Mouse (Mus musculus) cortical plate, adult 2 months (tissue): ENCODE data around the gene Cfc1.

Experiments
- CTCF ChIP-seq: fragments of 200-500 bp; IDR thresholded peaks from 2 replicates; pipeline ENCODE4 v1.5.1; 2011; ENCODE audit warnings: mild to moderate bottlenecking, control low read depth, low read length; ENCODE audit not compliant: insufficient read depth; ENCODE audit errors: extremely low read depth
- POLR2A ChIP-seq: fragments of 200-500 bp; IDR thresholded peaks from 2 replicates; pipeline ENCODE4 v1.6.1; 2011; ENCODE audit warnings: mild to moderate bottlenecking, low read length, control low read depth; ENCODE audit not compliant: insufficient read depth; ENCODE audit errors: extremely low read depth

DNA sequence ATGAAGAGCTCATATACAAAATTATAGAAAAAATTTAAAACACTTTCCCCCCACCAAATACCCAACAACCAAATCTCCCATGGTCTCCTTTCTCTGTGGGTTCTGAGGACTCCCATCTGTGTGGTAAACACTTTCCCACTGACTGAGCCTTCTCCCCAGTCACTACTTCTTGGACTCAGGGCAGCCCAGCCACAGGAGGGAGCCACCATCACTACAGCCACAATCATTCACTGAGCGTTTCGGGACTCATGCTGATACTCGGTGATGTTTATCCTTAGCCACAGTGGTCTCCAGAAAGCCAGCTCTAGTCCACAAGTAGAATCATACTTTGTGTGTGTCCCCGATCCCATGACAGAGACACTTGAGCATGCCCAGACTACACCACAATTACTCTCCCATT is 22.4 kb upstream of the Cfc1 start:
- TF ChIP-seq CTCF (no peak), POLR2A (no peak)
